Comparison of ENCODE assay signal across 8 mouse cellular contexts in the genomic region with DNA sequence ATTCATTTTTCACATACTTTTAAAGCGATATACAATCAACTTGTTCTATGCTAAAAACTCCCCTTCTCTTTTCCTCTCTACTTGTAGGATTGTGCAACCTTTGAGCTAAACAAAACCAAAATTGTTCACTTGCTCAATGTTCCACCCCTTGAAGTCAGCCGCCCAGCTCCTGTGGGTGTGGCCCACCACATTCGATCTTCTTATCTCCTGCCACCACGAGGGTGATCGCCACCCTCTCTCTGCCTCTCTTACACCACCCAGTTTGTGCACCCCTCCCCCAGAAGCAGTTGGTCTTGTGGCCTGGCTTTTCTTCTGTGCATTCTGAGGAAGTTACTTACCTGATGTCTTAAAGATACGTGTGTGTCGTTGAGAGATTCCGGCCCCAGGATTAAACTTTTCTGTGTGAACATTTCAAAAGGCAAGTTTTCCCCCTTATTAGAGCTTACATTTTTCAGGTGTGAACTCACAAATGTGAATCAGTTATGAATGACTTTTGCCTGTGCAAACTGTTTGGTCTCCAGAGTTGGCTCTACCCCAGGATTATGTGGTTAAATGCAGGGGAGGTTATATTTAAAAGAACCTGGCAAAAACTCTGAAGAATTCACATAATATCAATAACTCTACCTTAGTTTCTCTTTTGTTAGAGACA. TPM values are rescaled to one million over a fixed set of nuclear protein-coding genes. Genes with fewer than 3 reads are reported as not detected.
A peak's percentile ranks its signal among the peaks of the same experiment; 100 is the strongest.
DNase-seq lines count a peak whose midpoint lies in the region; ATAC-seq and TF ChIP-seq lines count a peak whose summit lies in the region.

No protein-coding gene starts in this region.

- H3K9ac ChIP-seq in intestine, embryonic 15.5 days, result no peak overlapping the region
- no peak overlapping the region for H3K9ac ChIP-seq in hindbrain, embryonic 12.5 days

- WGBS in intestine, embryonic 15.5 days, result 37% methylated on average over 8 of the region's 8 CpGs
- WGBS in hindbrain, embryonic 12.5 days, result 66% methylated on average over 8 of the region's 8 CpGs

- no peak for TF ChIP-seq POLR2A in myocyte (IDR thresholded peaks at IDR 0.05; ENCODE audit: insufficient read length, low read depth)

- H3ac ChIP-seq in myocyte (ENCODE audit: control insufficient read depth, insufficient read length), result no peak overlapping the region

- DNase-seq in A20 (ENCODE audit: low read depth, low spot score), result peak; percentile 36
- peak; percentile 70 for DNase-seq in NIH3T3 (ENCODE audit: low read depth)
- no peak for DNase-seq in ovary, postnatal 14 days (ENCODE audit: low spot score)
- no peak for DNase-seq in kidney, postnatal 14 days
- no peak for DNase-seq in embryo, embryonic 11 days

- no peaks in the 10 kb centered on the region for H3K9me3 ChIP-seq in intestine, embryonic 15.5 days
- no peaks in the 10 kb centered on the region for H3K9me3 ChIP-seq in hindbrain, embryonic 12.5 days (replicated peaks)

- H3K4me2 ChIP-seq in intestine, embryonic 15.5 days (replicated peaks), result 0 out of 2 replicates have a peak overlapping the region, but pooled peaks have one; percentile 1
- peak overlapping the region; percentile 50 for H3K4me2 ChIP-seq in myocyte (ENCODE audit: low read depth)
- no peak overlapping the region for H3K4me2 ChIP-seq in hindbrain, embryonic 12.5 days (replicated peaks)

- ATAC-seq in intestine, embryonic 15.5 days, result peak; percentile 86
- no peak for ATAC-seq in hindbrain, embryonic 12.5 days (ENCODE audit: low FRiP score)

- no peak overlapping the region for H3K4me3 ChIP-seq in intestine, embryonic 15.5 days (replicated peaks)
- H3K4me3 ChIP-seq in myocyte, result no peak overlapping the region
- no peak overlapping the region for H3K4me3 ChIP-seq in hindbrain, embryonic 12.5 days

- H3K79me2 ChIP-seq in myocyte (ENCODE audit: control insufficient read depth, insufficient read depth), result no peaks in the 10 kb centered on the region

- no peaks in the 10 kb centered on the region for H3K27me3 ChIP-seq in intestine, embryonic 15.5 days (replicated peaks)
- no peaks in the 10 kb centered on the region for H3K27me3 ChIP-seq in myocyte (ENCODE audit: control insufficient read depth, insufficient read depth, insufficient read length)
- H3K27me3 ChIP-seq in hindbrain, embryonic 12.5 days, result no peaks in the 10 kb centered on the region

- H3K27ac ChIP-seq in intestine, embryonic 15.5 days, result no peak overlapping the region
- H3K27ac ChIP-seq in hindbrain, embryonic 12.5 days, result no peak overlapping the region

- peaks cover 22% of the 10 kb centered on the region for H3K4me1 ChIP-seq in intestine, embryonic 15.5 days (replicated peaks)
- H3K4me1 ChIP-seq in hindbrain, embryonic 12.5 days, result peaks cover 19% of the 10 kb centered on the region

- H3K36me3 ChIP-seq in intestine, embryonic 15.5 days, result no peaks in the 10 kb centered on the region
- H3K36me3 ChIP-seq in myocyte (ENCODE audit: control insufficient read depth, insufficient read depth), result no peaks in the 10 kb centered on the region
- H3K36me3 ChIP-seq in hindbrain, embryonic 12.5 days, result no peaks in the 10 kb centered on the region

TF ChIP-seq in myocyte, 11 proteins besides CTCF, POLR2A, EP300 and RAD21:
- TF ChIP-seq SRF (IDR thresholded peaks at IDR 0.05; ENCODE audit: control insufficient read depth, insufficient read length, low read depth) (no peak), CEBPB (IDR thresholded peaks at IDR 0.05; ENCODE audit: insufficient read depth, poor library complexity, severe bottlenecking) (0 out of 2 replicates have a peak, but pooled peaks have one; percentile 37), MYOG (IDR thresholded peaks at IDR 0.05; ENCODE audit: control insufficient read depth in 1 of 3, insufficient read depth in 1 of 3, insufficient read length in 2 of 3, low read depth in 2 of 3) (peak in 1 of 3 experiments; percentile 40), TCF12 (IDR thresholded peaks at IDR 0.05; ENCODE audit: insufficient read depth, poor library complexity, severe bottlenecking) (no peak)
TF ChIP-seq in myocyte: peak in this region for 2.

RNA-seq across cellular contexts. Expression of gene Add3, which starts 45.4 kb away (rescaled TPM):
- 119 and 133 TPM in 2 replicates for polyA plus RNA-seq in intestine, embryonic 15.5 days (2015; fragmentation: Nextera tagmentation; extraction: Ambion mirVana)
- polyA plus RNA-seq in myocyte (2012; fragmentation: generic; extraction: Trizol), result 8.3 TPM
- polyA plus RNA-seq in hindbrain, embryonic 12.5 days (2016; fragmentation: Nextera tagmentation; extraction: Ambion mirVana), result 55.5 and 56.0 TPM in 2 replicates

Comparison
In these comparisons a context has a peak if more than half of its experiments do, and no peak if none do; other contexts are left out.
1. DNase-seq: peak in A20 (single experiment) and NIH3T3 (single experiment); none in ovary, postnatal 14 days (single experiment), kidney, postnatal 14 days (single experiment) and embryo, embryonic 11 days (single experiment).